Mouse (Mus musculus) frontal cortex, postnatal 10 days (tissue): ENCODE results near the gene Tiparp.

Source experiments
- DNase-seq, 2 experiments: peaks; one replicate each; pipeline ENCODE4 v3.0.0; 2022; ENCODE audit warnings: low spot score in 2 of 2, mixed read lengths in 1 of 2

Gene Tiparp

DNA sequence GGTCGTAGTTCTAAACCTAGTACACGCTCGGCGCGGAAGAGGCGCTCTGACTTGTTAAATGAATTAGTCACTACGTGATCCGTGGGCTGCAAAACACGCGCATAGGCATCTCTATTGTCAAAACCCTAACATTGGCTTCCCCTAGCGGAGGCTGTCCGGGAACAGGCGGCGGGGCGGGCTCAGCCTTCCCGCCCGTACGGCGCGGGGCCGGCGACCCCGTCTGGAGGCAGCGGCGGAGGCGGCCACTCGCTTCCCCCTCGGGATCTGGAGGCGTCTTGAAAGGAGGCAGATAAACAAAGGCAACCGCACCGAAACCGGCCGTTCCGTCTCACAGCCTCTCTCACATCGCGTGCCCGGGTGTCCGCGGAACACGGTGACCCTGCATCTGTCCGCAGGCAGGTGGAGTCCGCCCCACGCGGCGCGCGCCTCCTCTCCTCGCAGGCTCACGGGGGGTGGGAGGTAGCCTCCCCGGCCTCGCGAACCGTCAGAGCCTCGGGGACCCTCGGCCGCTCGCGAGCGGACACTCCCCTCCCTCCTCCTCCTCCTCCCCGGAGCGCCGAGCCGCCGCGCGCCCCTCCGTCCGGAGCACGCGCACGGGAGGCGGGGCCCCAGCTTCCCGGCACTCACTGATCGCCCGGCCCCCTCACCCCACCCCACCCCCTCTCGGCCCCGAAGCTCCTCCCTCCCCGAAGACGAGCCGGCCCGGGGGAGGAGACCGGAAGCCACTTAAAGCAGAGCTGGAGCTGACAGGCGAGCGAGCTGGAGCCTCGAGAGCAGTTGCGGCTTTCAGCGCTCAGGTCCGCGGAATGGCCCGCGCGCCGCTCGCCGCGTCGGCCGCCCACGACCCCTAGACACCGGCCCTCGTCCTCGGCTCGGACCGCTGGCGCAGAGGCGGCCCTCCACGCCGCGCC lies at the start of gene Tiparp:
Tiparp (plus strand) TSS at position 720 of the 911 bp plus-strand sequence.
- peak; percentile 84 to 86 for DNase-seq

DNA sequence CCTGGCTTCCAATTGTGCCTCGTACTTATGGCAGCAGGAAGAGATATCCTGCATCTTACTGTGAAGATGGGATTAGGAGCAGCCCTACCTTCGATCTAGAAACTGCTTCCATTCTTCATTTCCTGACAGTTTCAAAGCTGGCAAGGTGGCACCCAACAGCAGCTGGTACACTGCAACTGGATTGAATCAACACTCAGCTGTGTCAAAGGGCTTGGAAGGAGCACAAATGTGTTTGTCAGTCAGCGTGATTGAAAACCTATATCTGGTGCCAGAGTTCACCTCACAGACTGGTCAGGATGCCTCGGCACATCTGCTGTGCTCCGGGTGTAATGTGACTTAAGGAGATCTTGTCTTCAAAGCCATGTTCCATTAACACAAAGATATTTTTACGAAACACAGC lies 47.5 kb upstream of the Tiparp start:
- DNase-seq: no peak

DNA sequence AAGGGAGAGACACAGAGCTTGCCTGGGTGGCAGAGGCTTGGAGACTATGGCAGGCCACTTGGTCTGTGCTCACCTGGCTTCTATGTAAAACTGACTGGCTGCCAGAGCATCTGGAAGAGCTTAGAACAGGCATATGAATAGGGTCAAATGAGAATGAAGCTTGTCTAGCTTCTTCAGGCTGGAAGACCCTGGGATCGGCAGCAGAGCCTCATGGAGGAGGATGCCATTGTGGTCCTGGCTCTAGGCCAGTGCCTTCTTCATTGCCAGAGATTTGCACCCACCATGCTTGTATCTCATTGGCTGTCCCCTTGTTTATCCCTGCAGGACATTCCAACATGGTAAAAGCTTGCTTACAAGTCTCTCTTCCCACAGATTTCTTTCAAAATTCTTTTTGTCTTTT lies 45.9 kb upstream of the Tiparp start:
- DNase-seq: no peak

DNA sequence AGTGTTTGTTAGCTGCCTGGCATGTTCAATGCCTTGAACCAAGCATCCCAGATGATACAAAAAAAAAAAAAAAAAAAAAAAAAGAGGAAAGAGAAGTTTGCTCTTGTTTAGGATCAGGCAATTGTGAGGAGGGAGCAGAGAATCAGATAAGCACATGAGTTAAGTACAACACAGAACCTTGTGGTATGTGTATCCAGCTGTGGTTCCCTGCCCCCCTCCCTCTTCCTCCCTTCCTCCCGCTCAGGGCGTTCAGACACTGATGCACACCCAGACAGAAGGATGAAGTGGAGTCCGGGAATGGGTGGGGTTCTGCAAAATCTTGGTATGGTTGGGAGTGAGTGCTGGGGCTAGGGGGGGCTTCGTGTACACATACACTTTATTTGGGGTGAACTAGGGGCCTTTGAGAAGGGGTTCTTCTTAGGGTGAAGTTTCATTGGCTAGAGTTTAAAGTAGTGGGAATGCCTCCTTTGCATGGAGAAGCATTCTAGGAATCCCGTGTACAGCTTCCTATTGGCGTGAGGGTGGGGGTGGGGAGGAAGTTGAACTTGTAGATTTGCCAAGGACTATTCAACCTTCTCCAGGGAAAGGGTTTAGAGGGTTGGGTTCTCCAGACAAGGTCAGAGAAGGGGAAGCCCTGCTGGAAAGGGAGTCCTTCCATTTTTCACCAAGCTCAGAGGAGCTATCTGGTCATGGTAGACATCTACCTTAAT lies 45.4 kb upstream of the Tiparp start:
- DNase-seq: no peak

DNA sequence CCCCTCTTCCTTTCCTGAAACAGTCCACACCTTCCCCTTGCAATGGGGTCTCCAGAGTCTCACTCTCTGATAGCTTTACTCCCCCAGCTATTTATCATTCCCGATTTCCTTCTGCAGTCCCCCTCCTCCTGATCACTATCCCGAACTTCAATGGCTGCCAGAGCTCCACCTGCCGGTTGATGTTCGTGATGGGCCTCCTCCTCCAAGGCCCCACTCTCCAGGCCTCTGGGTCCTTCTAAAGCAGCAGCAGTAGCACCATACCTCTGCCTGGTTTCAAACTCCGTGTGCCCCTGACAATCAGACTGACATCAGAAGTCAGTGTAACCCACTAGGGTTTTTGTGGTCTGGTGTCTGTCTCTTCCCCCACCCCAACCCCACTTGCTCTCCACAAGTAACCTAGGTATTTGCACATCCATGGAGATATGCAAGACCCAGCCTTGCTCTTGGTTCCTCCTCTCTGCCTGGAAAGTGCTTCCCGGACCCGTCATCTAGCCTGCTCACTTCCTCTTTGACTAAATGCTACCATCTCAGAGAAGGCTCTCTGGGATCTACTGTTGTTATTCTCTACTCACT lies 44.0 kb upstream of the Tiparp start:
- no peak for DNase-seq

DNA sequence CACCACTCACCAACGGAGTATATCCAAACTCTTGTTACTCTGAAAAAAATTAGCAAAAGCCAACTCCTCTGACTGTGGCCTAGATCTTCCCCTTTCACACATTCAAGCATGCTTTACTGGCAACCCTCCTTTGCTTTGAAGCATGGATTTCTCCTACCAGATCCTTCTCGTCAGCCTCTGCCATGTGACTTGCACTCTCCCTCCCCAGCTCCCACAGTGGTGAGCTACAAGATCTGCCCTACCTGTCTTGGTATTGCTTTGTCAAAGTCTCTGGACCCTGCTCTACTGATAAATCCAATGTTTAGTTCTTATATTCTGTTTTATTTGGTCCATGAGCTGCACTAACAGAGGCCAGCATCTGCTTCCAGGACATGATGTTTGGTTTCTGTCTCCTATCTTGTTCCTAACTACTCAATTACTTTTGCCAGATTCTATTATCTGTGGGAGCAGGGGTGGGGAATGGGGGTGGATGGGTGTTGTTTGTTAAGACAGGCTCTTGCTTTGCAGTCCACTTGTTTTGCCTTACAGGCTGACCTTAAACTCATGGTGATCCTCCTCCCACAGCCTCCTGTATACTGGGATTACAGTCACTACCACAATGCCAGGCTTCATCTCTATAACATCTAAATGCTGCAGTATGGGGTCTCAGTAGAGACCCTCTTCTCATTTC lies 40.7 kb upstream of the Tiparp start:
- no peak for DNase-seq

DNA sequence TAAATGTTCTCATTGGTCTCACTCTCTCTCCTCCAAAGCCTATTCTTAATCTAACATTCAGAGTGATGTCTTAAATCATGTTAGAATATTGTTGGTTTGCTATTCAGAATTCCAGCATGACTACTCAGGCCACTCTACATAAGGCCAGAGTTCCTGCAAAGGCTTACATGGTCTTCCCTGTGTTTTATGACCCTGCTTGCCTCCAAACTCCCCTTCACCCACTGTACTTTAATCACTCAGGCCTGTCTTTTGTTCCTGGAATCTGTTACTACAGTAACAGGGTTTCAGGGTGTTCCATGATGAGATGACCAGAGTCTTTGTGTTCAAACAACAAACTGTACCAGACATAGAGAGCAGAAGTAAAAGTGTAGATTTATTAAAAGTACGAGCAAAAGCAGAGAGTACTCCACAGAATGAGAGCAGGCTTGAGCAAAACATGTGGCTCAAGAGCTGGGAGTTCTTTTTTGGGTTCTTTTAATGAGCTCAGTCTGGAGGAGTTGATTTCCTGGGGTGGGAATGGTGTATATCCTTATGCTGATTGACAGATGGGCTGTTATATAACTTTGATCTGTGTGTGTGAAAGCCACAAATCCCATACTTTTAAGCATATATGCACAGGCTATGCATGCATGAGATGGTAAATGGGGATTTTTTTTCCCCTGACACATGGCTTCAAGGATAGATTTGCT lies 39.5 kb upstream of the Tiparp start:
- no peak for DNase-seq

DNA sequence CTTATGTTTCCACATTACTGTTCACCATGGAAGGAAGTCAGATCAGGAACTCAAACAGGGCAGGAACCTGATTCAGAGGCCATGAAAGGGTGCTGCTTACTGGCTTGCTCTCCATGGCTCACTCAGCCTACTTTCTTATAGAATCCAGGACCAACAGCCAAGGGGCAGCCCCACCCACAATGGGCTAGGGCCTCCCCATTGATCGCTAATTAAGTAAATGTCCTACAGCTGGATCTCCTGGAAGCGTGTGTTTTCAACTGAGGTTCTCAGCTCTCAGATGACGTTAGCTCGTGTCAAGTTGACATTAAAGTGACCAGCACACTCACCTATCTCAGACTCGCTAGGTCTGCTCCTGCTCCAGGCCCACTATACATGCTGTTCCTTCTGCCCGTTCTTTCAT lies 38.6 kb upstream of the Tiparp start:
- no peak for DNase-seq

DNA sequence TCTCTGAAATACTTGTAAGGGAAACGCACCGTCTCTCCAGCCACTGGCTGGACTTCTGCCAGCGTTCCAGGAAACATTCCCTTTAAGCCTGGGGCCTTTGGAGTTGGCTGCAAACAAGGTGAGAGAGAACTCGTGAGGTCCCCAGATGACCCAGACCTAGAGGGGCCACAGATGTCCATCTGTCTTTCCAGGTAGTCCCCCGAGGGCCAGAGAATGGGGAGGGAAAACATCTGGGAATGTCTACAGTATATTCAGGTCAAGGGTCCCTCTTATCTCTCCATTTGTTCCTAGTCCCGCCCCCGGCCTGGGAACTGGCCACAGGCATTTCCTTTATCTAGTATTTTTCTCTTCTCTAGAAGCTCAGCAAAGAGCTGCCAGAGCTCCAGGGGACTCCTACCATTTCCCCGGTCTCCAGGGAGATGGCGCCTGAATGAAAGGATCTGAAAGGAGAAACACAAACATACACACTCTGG lies 33.9 kb upstream of the Tiparp start:
- DNase-seq: peak in 1 of 2 experiments; percentile 16

DNA sequence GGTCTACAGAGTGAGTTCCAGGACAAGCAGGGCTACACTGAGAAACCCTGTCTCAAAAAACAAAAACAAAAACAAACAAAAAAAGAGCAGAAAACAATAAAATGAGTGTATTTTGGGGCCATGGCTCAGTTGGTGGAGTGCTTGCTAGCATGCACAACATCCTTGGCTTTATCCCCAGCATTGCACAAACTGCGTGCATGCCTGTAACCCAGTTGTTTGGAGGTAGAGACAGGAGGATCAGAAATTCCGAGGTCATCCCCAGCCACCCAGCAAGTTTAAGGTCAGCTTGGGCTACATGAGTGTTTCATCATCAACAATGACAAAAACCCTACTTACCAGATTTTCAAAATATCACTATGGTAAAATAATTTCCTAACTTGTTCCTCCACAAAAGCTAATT lies 20.4 kb upstream of the Tiparp start:
- no peak for DNase-seq

DNA sequence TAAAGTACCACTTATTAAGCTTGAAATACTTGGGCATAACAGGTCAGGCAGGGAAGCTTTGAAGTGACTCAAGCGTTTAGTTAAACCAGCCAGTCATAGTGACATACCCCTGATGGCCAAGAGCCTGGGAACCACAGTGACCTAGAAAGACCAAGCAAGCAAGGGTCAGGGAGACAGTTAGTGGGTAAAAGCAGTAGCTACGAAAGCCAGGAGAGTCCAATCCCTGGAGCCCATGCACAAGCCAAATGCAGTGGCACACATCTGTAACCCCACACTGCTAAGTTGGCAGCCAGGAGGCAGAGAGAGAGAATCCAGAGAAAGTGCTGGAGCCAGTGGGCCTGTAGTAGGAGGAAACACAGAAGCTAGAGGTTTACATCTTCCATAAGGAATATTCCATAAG lies 17.6 kb upstream of the Tiparp start:
- no peak for DNase-seq

DNA sequence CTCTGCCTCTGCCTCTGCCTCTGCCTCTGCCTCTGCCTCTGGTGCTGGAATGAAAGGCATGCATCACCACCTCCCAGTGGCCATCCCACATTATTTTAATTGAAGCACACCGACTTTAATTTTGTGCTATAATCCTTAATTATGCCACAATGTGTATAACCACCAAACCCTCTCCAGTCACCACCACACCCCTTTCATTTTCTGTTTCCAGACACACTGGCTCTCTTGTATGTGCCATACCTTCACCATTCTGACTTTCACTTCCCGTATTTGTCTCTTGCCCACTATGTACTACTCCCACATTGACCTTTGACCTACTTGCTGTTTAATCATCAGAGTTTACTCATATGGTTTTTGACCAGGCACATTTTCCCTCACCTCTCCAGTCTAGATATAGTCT lies 12.5 kb upstream of the Tiparp start:
- no peak for DNase-seq

DNA sequence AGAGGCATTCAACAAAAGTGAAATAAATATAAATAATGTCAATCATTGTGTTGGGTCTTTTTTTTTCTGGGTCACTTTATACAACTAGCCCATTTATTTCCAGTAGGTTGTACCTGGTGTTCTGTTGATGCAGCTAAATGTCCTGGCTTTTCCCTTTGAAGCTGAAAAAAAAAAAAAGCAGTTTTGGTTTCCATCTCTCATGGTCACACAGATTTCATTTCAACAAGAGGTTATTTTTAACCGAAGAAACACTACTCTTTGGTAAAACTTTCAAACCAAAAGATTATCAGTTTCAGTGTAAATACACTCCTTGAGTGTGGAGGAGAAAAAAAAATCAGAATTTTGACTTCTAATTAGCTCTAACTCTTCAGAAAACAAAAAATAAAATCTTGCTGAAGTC lies 11.7 kb upstream of the Tiparp start:
- DNase-seq: no peak

DNA sequence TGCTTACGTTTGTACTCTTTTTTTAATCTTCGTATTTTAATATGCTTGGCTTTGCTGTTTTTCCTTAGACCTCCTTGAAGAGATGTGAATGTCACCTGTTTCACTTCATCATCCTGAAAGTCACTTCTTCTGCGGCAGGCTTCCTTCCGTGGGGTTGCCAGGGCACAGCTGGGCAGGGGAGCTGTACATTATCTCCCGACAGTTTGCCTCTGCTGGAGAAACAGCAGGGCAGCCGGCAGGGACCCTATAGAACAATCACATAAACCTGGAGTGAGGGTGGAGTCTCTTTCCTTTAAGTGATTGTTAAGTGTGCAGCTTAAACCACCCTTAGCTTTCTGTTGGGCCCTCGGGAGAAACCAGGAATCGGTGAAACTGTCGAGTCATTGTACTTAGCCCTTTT lies 11.1 kb upstream of the Tiparp start:
- DNase-seq: no peak

DNA sequence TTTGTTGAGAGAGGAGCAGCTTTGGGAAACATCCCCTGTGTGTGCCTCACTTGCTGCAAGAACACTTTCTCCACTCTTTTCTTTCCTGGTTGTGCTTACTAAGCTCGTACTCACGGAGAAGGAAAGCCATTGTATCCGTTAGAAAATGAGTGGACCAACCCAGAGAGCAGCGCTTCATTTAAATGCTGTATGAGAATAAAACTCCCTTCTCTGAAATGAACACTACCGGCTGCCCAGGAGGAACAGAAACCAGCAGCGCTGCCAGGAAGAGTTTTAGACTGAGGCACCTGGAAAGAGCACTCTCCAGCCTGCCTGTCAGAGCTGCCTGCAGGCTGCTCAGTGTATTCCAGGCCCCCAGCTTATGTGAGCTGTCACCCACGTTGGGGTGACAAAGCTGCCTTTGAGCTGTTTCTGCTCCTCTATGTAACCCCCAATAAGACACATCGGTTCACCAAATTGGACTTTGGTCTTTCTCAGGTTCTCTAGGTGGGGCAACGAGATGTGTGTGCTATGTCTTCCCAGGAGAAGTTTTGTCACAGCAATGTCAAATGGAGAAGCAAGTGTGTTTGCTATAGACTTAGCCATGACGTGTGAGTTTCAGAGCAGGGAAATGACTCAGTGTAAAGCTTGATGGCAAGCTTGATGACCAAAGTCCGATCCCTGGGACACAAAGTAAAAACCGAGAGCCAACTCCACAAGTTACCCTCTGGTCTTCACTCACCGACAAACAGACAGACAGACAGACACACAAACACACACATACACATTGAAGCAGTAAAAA lies 10.3 kb upstream of the Tiparp start:
- no peak for DNase-seq

DNA sequence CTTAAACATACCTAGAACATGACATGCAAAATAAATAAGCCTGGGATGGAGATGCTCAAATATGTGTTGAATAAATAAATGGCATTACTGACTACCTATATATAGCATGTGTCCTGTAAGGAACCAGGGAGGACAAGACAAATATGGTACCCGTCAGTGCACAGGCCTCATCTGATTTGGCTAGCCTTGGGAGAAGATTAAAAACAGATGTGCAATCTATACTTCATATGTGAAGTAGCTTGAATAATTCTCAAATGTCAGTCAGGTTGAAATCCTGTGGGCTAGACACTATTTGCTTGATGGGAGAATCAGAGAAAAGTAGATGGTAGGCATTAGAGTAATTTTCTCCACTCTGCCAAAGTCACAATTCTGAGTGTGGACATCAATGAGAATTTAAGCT lies 6.8 kb upstream of the Tiparp start:
- DNase-seq: no peak

DNA sequence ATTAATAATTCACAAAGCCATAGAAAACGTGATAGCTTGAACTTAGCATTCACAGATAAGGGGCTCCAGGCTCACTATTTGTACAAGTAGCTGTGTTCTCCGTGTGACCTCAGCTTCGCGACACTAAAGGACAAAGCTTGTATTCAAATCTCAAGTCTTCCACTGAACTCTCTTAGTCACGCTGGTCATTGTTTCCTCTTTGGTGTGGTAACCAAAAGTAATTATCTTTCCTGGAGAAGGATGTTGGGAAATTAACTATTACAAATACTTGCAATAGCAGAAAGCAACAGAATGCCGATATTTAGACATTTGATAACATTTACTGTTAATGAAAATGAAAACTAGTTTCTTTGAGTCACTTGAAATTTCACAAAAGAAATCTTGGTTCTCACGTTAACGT lies 4.8 kb upstream of the Tiparp start:
- DNase-seq: no peak

DNA sequence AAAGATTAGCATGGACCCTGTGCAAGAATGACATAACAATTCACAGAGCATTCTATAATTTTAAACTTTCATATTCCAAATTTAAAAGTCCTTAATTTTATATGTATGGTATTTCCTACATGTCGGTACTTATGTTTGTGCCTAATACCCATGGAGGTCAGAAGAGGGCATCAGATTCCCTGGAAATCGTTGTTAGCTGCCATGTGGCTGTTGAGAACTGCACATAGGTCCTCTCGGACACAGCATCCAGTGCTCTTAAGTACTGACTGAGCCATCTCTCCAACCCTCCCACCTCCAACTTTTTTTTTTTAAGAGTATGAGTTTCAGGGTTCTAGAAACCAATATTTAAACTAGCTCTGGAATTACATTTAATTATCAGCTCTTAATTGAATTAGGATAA lies 2.5 kb upstream of the Tiparp start:
- DNase-seq: no peak

DNA sequence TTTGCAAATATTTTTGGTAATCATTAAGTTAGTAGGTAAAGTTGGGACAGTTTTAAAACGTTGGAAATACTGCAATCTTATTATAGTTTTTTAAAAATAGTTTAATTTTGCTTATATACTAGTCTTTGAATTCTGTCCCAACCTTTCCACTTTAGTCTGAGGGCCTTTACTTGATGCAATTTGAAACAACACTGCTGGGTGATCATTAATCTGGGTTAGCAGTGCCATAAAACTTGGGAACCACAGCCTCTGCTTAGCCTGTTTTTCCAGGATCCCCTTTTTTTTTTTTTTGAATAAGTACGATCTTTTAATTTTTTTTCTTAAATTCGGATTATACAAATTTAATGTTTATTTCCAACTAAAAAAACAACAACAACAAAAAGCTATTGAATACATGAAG lies 1.0 kb upstream of the Tiparp start:
- DNase-seq: no peak

DNA sequence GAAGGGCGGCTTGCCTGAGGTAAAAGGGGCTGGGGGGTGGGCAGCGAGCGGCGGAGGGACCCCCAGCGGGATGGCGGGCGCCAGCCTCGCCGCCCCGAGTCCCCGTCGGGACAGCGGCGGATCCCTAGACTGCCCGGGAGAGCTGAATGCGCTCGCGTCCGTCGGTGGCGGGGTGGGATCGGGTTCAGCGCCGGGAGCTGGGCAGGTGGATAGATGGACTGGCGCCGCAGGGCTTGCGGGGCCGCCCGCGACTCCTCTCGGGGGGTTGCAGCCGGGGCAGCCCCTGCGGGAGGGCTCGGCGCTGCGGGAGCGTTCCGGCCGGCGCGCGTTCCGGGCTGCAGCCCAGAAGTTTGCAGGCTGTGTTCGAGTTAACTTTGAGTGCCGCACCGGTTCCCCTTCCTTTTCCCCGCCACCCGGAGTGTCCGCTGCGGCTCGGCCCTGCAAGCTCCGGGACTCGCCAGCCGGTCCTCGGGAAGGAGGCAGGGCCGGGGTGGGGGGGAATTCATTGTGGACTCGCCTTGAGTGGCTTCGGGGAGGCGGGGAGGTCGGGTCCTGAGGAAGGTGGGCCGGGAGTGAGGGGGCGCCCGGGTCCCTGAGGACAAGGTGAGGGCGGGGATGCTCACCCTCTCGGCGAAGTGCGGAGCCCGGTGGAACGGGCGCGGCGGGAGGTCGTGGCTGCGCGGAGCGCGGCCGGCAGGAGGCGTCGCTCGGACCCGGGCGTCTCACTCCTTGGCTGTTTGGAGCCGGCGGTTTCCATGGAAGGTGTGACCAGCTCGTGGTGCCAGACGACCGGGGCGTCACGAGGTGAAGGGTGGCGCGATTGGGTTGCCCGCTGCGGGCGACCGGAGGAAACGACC lies 632 bp downstream of the Tiparp start:
- DNase-seq: peak; percentile 42 to 68
